Mouse (Mus musculus): ENCODE data around the gene Fpgt. TPM values are rescaled to one million over a fixed set of nuclear protein-coding genes. Genes with fewer than 3 reads are reported as not detected.

Gene Fpgt
- polyA plus RNA-seq, 1 experiment from 2014 or later: 24.8 TPM

DNA sequence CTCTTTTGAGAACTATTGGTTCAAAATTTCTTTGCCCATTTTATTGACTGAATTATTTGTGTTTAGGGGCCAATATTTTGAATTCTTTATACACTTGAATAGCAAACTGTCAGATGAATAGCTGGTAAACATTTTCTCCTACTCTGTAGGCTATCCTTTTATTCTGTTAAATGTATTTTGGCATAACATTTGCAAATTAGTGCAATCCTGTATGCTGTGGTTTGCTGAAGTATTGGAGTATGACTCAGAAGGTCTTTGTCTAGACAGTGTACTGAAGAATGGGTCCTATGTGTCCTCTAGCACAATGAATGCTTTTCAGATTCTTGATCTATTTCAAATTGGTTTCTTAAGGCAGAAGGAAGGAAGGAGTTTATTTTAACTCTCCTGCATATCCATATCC lies 35.6 kb downstream of the Fpgt start:
- no peaks in the 10 kb centered on the region for H3K36me3 ChIP-seq (ENCODE audit: control insufficient read depth, insufficient read depth, low read length)
- no peak overlapping the region for H3K9ac ChIP-seq (ENCODE audit: low read length)
- H3K9me3 ChIP-seq (replicated peaks; ENCODE audit: control insufficient read depth, low read length): no peaks in the 10 kb centered on the region
- no peak for ATAC-seq
- H3K27ac ChIP-seq (ENCODE audit: low read depth, low read length): no peak overlapping the region
- no peaks in the 10 kb centered on the region for H3K27me3 ChIP-seq (replicated peaks; ENCODE audit: control insufficient read depth, insufficient read depth, low read length)
- no peak overlapping the region for H3K4me3 ChIP-seq (ENCODE audit: low read depth, low read length)
- no peak for DNase-seq (ENCODE audit: low spot score)
- H3K4me2 ChIP-seq (ENCODE audit: low read length): no peak overlapping the region
- no peaks in the 10 kb centered on the region for H3K4me1 ChIP-seq (ENCODE audit: control insufficient read depth, insufficient read depth, low read length)

DNA sequence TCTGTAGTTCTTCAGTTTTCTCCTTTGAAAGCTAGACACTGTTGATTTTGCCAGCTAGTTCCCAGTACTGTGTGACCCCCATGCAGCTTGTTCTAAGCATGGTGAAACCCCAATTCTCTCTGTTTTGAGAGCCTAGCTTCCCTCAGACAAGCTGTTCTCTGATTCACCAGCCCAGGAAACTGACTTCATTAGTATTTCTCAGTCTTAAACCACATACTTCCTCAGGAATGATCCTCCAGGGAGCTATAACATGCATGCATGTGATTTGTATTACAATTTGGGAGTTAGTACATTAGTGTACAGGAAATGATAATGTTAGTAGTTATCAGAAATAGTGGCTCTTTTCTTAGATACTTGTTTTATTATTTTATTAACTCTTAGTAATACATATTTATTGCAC lies 36.6 kb downstream of the Fpgt start:
- Histone ChIP-seq H3K27ac (ENCODE audit: low read depth, low read length) (no peak overlapping the region), H3K9ac (ENCODE audit: low read length) (no peak overlapping the region), H3K4me2 (ENCODE audit: low read length) (no peak overlapping the region), H3K4me1 (ENCODE audit: control insufficient read depth, insufficient read depth, low read length) (no peaks in the 10 kb centered on the region), H3K4me3 (ENCODE audit: low read depth, low read length) (no peak overlapping the region), H3K36me3 (ENCODE audit: control insufficient read depth, insufficient read depth, low read length) (no peaks in the 10 kb centered on the region), H3K9me3 (replicated peaks; ENCODE audit: control insufficient read depth, low read length) (no peaks in the 10 kb centered on the region), H3K27me3 (replicated peaks; ENCODE audit: control insufficient read depth, insufficient read depth, low read length) (no peaks in the 10 kb centered on the region)
- DNase-seq (ENCODE audit: low spot score) (no peak), ATAC-seq (no peak)

DNA sequence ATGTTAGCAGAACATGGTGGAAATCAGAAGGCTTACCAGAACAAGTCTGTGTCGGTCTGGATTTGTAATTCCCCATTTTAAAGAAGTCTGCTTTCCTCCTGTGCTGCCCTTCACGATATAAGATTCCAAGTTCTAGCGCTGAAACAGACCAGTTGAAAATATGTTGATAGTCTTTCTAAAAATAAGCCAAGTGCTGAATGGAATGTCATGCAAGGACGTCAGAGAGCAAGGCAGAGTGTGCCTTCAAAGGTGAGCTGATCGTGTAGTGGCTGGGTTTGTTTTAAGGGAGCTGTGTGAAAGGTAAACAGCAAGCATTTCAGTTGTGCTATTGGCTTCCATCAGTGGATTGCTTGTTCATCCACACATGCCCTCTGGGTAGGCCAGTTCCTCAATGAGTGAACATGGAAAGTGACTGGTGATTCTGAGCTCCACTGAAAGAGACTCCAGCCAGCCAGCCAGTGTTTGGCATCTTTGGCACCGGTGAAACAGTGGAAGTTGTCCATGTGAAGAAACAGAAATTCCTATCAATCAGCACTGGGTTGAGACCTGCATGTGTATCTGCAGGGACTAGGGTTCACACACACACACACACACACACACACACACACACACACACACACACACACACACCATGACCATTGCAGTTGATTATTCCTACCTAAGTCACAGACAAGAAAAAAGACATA lies 37.8 kb downstream of the Fpgt start, which contains the start of gene Tnni3k:
Gene Tnni3k (minus strand): TSS at position 177 of the 686 bp plus-strand sequence.
- Histone ChIP-seq H3K9ac (ENCODE audit: low read length) (no peak within 1 kb of the TSS), H3K36me3 (ENCODE audit: control insufficient read depth, insufficient read depth, low read length) (no peaks in the 10 kb centered on the region), H3K4me2 (ENCODE audit: low read length) (no peak within 1 kb of the TSS), H3K4me1 (ENCODE audit: control insufficient read depth, insufficient read depth, low read length) (no peaks in the 10 kb centered on the region), H3K4me3 (ENCODE audit: low read depth, low read length) (no peak within 1 kb of the TSS), H3K9me3 (replicated peaks; ENCODE audit: control insufficient read depth, low read length) (no peaks in the 10 kb centered on the region), H3K27me3 (replicated peaks; ENCODE audit: control insufficient read depth, insufficient read depth, low read length) (no peaks in the 10 kb centered on the region), H3K27ac (ENCODE audit: low read depth, low read length) (no peak within 1 kb of the TSS)
- DNase-seq (ENCODE audit: low spot score) (no peak), ATAC-seq (no peak)
- WGBS: 82% methylated on average over 6 of the region's 6 CpGs

DNA sequence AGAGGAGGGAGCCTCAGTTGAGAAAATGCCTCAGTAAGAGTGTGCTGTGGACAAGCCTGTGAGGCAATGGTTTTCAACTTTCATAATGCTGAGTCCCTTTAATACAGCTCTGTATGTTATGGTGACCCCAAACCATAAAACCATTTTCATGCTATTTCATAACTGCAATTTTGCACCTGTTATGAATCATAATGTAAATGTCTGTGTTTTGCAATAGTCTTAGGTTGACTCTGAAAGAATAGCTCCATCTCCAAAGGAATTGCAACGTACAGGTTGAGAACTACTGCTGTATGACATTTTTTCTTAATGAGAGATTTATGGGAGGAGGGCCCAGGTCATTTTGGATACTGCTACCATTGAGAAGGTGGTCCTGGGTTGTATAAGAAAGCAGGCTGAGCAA lies 40.0 kb downstream of the Fpgt start:
- Histone ChIP-seq H3K36me3 (ENCODE audit: control insufficient read depth, insufficient read depth, low read length) (no peaks in the 10 kb centered on the region), H3K9me3 (replicated peaks; ENCODE audit: control insufficient read depth, low read length) (no peaks in the 10 kb centered on the region), H3K4me3 (ENCODE audit: low read depth, low read length) (no peak overlapping the region), H3K27me3 (replicated peaks; ENCODE audit: control insufficient read depth, insufficient read depth, low read length) (no peaks in the 10 kb centered on the region), H3K27ac (ENCODE audit: low read depth, low read length) (no peak overlapping the region), H3K4me2 (ENCODE audit: low read length) (no peak overlapping the region), H3K4me1 (ENCODE audit: control insufficient read depth, insufficient read depth, low read length) (no peaks in the 10 kb centered on the region), H3K9ac (ENCODE audit: low read length) (no peak overlapping the region)
- no peak for ATAC-seq
- 74% methylated on average over 1 of the region's 1 CpGs for WGBS
- no peak for DNase-seq (ENCODE audit: low spot score)

DNA sequence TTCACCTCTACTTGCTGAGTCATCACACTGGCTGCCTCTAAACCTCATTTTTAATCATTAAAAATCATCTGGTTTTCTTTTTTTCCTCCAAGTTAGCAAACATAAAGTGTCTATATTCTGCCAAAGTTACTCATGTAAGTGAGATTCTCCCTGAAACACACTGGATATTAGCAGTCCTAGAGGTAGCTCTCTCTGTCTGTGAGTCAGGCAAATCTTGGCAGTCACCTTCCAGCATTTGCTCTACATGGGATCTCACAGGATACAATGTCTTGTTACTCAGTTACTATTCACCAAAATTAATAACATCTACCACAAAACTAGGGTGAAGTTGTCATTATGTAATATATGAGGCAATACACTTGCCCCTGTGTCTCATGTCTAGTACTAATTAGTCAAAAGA lies 41.2 kb downstream of the Fpgt start:
- H3K4me2 ChIP-seq (ENCODE audit: low read length): no peak overlapping the region
- no peak overlapping the region for H3K4me3 ChIP-seq (ENCODE audit: low read depth, low read length)
- ATAC-seq (no peak), DNase-seq (ENCODE audit: low spot score) (no peak)
- H3K4me1 ChIP-seq (ENCODE audit: control insufficient read depth, insufficient read depth, low read length): no peaks in the 10 kb centered on the region
- H3K27me3 ChIP-seq (replicated peaks; ENCODE audit: control insufficient read depth, insufficient read depth, low read length): no peaks in the 10 kb centered on the region
- H3K9ac ChIP-seq (ENCODE audit: low read length): no peak overlapping the region
- no peaks in the 10 kb centered on the region for H3K36me3 ChIP-seq (ENCODE audit: control insufficient read depth, insufficient read depth, low read length)
- H3K27ac ChIP-seq (ENCODE audit: low read depth, low read length): no peak overlapping the region
- no peaks in the 10 kb centered on the region for H3K9me3 ChIP-seq (replicated peaks; ENCODE audit: control insufficient read depth, low read length)

GRCm38 (mm10) chr3:155039012-155039836 lies 54.0 kb downstream of the Fpgt start:
- 6% methylated on average over 1 of the region's 1 CpGs for WGBS
- no peak overlapping the region for H3K4me2 ChIP-seq (ENCODE audit: low read length)
- H3K27ac ChIP-seq (ENCODE audit: low read depth, low read length): no peak overlapping the region
- DNase-seq (ENCODE audit: low spot score): no peak
- H3K4me1 ChIP-seq (ENCODE audit: control insufficient read depth, insufficient read depth, low read length): no peaks in the 10 kb centered on the region
- H3K9me3 ChIP-seq (replicated peaks; ENCODE audit: control insufficient read depth, low read length): no peaks in the 10 kb centered on the region
- H3K27me3 ChIP-seq (replicated peaks; ENCODE audit: control insufficient read depth, insufficient read depth, low read length): no peaks in the 10 kb centered on the region
- no peak overlapping the region for H3K4me3 ChIP-seq (ENCODE audit: low read depth, low read length)
- H3K36me3 ChIP-seq (ENCODE audit: control insufficient read depth, insufficient read depth, low read length): no peaks in the 10 kb centered on the region
- H3K9ac ChIP-seq (ENCODE audit: low read length): no peak overlapping the region
- no peak for ATAC-seq

Other genes with a start within 250 kb of the Fpgt start
- 0.10 and 0.16 TPM in 2 replicates for gene Tnni3k, start 38.0 kb downstream of the Fpgt start, polyA plus RNA-seq (2014; fragmentation: Nextera tagmentation; extraction: Ambion mirVana)
- 1.2 and 1.8 TPM in 2 replicates for gene Lrriq3, start within 50 bp of the Fpgt start, polyA plus RNA-seq (2014; fragmentation: Nextera tagmentation; extraction: Ambion mirVana)

Data from forebrain, embryonic 14.5 days (tissue).